1 mouse cellular context compared by ENCODE assay signal in the genomic region with DNA sequence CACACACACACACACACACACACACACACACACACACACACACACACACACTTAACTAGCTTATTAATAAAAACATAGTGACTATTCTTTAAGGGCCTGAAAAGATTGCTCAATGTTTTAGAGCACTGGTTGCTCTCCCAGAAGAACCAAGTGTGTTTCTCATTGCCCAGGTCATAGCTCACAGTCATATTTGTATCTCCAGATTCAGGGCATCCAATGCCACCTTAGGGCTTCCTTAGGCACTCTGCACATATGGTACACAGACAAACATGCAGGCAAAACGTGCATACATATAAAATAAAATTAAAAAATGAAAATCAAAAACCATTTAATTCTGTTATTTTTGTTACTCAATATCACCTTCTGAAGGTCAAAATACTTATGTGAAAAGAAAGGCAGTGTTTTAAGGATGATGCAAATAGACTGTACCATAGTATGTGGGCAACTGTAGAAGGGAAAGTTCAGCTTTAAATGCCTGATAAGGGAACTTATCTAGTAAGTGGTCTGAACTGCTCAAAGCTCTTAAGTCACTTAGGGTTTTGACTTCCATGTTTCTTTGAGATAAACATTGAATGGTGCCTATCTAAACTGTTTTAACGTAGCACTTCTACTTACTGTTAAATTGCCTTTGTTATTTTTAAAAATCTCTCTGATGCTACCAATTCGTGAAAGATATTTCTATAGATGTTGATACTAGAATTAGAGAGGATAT.
TF ChIP-seq lines count a peak whose summit lies in the region.

No protein-coding gene starts in this region.

TF ChIP-seq in MEL, 35 proteins besides CTCF, POLR2A, EP300 and RAD21 (continued from another document):
- TF ChIP-seq KAT2A (conservative IDR thresholded peaks at IDR 0.05; ENCODE audit: low read depth, low read length) (no peak; the same call in 1 of the 2 replicates), TBP (IDR thresholded peaks at IDR 0.05; ENCODE audit: low read depth, low read length) (0 out of 2 replicates have a peak, but pooled peaks have one; percentile 48), MAFK (IDR thresholded peaks at IDR 0.05; ENCODE audit: borderline replicate concordance, low read depth, low read length) (no peak), MAX (IDR thresholded peaks at IDR 0.05; ENCODE audit: low read length) (peak; percentile 12; the same call in 1 of the 2 replicates), MYC (IDR thresholded peaks at IDR 0.05; ENCODE audit: low read depth, low read length) (peak; percentile 60; the same call in 1 of the 2 replicates), SMC3 (IDR thresholded peaks at IDR 0.05; ENCODE audit: low read depth, low read length) (no peak), CHD2 (IDR thresholded peaks at IDR 0.05; ENCODE audit: low read length) (no peak), POLR2AphosphoS5 (IDR thresholded peaks at IDR 0.05; ENCODE audit: borderline replicate concordance, low read depth, low read length) (no peak), CHD1 (IDR thresholded peaks at IDR 0.05; ENCODE audit: low read depth, low read length) (no peak), ZMIZ1 (IDR thresholded peaks at IDR 0.05; ENCODE audit: low read depth, low read length) (no peak), E2F4 (IDR thresholded peaks at IDR 0.05; ENCODE audit: borderline replicate concordance, low read depth, low read length) (no peak), SIN3A (IDR thresholded peaks at IDR 0.05; ENCODE audit: low read length) (peak; percentile 91), MXI1 (IDR thresholded peaks at IDR 0.05; ENCODE audit: low read depth, low read length) (no peak; the same call in 1 of the 2 replicates), TCF12 (IDR thresholded peaks at IDR 0.05; ENCODE audit: low read depth, low read length) (peak; percentile 95), ZKSCAN1 (IDR thresholded peaks at IDR 0.05; ENCODE audit: low read depth, low read length) (no peak)
